Mouse (Mus musculus) embryonic facial prominence, embryonic 15.5 days (tissue): ENCODE results near the gene F10. TPM values are rescaled to one million over a fixed set of nuclear protein-coding genes. Genes with fewer than 3 reads are reported as not detected.

Experiments
- ATAC-seq: fragments of 200-750 bp; cut with Nextera tagmentation; 2 replicates; pipeline ENCODE4 v1.8.0; 2017; ENCODE audit warnings: low read depth, moderate TSS enrichment; ENCODE audit not compliant: insufficient number of reproducible peaks, low FRiP score, low TSS enrichment
- H3K27ac ChIP-seq: fragments of 300-500 bp; sonication (generic); replicated peaks from 2 replicates; pipeline ENCODE4 v1.5.1; 2015; ENCODE audit warnings: mild to moderate bottlenecking, inconsistent platforms
- H3K27me3 ChIP-seq: fragments of 300-500 bp; sonication (generic); 2 replicates; pipeline ENCODE4 v1.6.1; 2015; ENCODE audit warnings: inconsistent platforms
- H3K36me3 ChIP-seq: fragments of 300-500 bp; sonication (generic); 2 replicates; pipeline ENCODE4 v1.6.1; 2015; ENCODE audit warnings: mild to moderate bottlenecking, inconsistent platforms
- H3K4me1 ChIP-seq: fragments of 300-500 bp; sonication (generic); 2 replicates; pipeline ENCODE4 v1.6.1; 2015; ENCODE audit warnings: inconsistent platforms
- H3K4me2 ChIP-seq: fragments of 300-500 bp; sonication (generic); replicated peaks from 2 replicates; pipeline ENCODE4 v1.6.1; 2015; ENCODE audit warnings: mild to moderate bottlenecking, inconsistent platforms
- H3K4me3 ChIP-seq: fragments of 300-500 bp; sonication (generic); replicated peaks from 2 replicates; pipeline ENCODE4 v1.5.1; 2015; ENCODE audit warnings: mild to moderate bottlenecking, inconsistent platforms
- H3K9ac ChIP-seq: fragments of 300-500 bp; sonication (generic); 2 replicates; pipeline ENCODE4 v1.6.1; 2015; ENCODE audit warnings: inconsistent platforms
- H3K9me3 ChIP-seq: fragments of 300-500 bp; sonication (generic); replicated peaks from 2 replicates; pipeline ENCODE4 v1.6.1; 2016; ENCODE audit warnings: inconsistent platforms
- WGBS: fragments of 180-500 bp; shearing (Covaris S2); methylation state at CpG from one replicate; pipeline ENCODE4 v1.1.7; 2015; 5-methylcytosine and 5-hydroxymethylcytosine counted together
- polyA plus RNA-seq: library from polyadenylated mRNA; unstranded; fragments of >200 nt; fragmentation: Nextera tagmentation; extraction: Ambion mirVana; gene quantifications from 2 replicates; pipeline ENCODE4 v1.2.1, GENCODE M21; 2015

F10 gene
- polyA plus RNA-seq = 0.13 and 0.67 TPM in 2 replicates

- H3K27me3 ChIP-seq = no peaks in the 10 kb centered on the region
- H3K27ac ChIP-seq = peak within 1 kb of the TSS; percentile 11; the same call in 1 of the 2 replicates
- H3K9me3 ChIP-seq = no peaks in the 10 kb centered on the region
- no peak within 1 kb of the TSS for H3K4me2 ChIP-seq
- H3K4me1 ChIP-seq = peaks cover 8% of the 10 kb centered on the region; the same call in 1 of the 2 replicates
- ATAC-seq = no peak
- no peak within 1 kb of the TSS for H3K9ac ChIP-seq
- no peak within 1 kb of the TSS for H3K4me3 ChIP-seq
- 62% methylated on average over 7 of the region's 7 CpGs for WGBS
- H3K36me3 ChIP-seq = no peaks in the 10 kb centered on the region
Measured at GRCm38 (mm10) chr8:13037015-13037414, at the start of gene F10. TSS of gene F10 (plus strand) at chr8:13037308.

- Histone ChIP-seq H3K36me3 (no peaks in the 10 kb centered on the region), H3K4me2 (no peak overlapping the region), H3K27me3 (no peaks in the 10 kb centered on the region), H3K4me3 (no peak overlapping the region), H3K9ac (no peak overlapping the region), H3K4me1 (no peaks in the 10 kb centered on the region), H3K27ac (0 out of 2 replicates have a peak overlapping the region, but pooled peaks have one; percentile 22), H3K9me3 (no peaks in the 10 kb centered on the region)
- no peak for ATAC-seq
- 68% methylated on average over 8 of the region's 8 CpGs for WGBS
Measured at GRCm38 (mm10) chr8:12987571-12987970, 49.5 kb upstream of the F10 start.

- Histone ChIP-seq H3K4me1 (no peaks in the 10 kb centered on the region), H3K27ac (no peak overlapping the region), H3K9ac (no peak overlapping the region), H3K4me3 (no peak overlapping the region), H3K9me3 (no peaks in the 10 kb centered on the region), H3K36me3 (no peaks in the 10 kb centered on the region), H3K27me3 (no peaks in the 10 kb centered on the region), H3K4me2 (no peak overlapping the region)
- no peak for ATAC-seq
- 79% methylated on average over 13 of the region's 13 CpGs for WGBS
Measured at GRCm38 (mm10) chr8:12988722-12989430, 48.2 kb upstream of the F10 start.

- Histone ChIP-seq H3K4me3 (no peak overlapping the region), H3K9me3 (no peaks in the 10 kb centered on the region), H3K9ac (no peak overlapping the region), H3K4me1 (peaks cover 10% of the 10 kb centered on the region), H3K4me2 (no peak overlapping the region), H3K27ac (no peak overlapping the region), H3K36me3 (no peaks in the 10 kb centered on the region), H3K27me3 (no peaks in the 10 kb centered on the region)
- 66% methylated on average over 10 of the region's 10 CpGs for WGBS
- ATAC-seq = no peak
Measured at GRCm38 (mm10) chr8:12991411-12991810, 45.7 kb upstream of the F10 start.

DNA sequence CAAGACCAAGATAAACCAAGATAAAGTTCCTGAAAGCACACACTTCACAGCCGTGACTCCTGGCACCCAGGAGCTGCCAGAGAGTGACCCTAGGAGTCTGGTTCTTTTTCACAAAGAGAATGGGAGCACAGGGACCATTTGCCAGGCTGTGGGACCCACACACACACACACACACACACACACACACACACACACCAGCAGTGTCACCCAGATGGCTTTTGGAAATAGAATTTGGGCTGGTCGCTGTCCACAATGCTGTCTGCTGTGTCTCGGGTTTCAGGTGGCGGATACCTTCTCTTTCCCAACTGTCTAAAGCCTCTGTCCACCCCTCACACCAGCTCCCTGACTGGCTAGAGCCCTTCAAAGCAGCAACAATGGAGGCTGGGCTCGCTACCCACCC, 42.6 kb upstream of the F10 start:
- no peak for ATAC-seq
- Histone ChIP-seq H3K9ac (no peak overlapping the region), H3K4me2 (no peak overlapping the region), H3K27ac (no peak overlapping the region), H3K27me3 (no peaks in the 10 kb centered on the region), H3K4me1 (peaks cover 25% of the 10 kb centered on the region), H3K9me3 (no peaks in the 10 kb centered on the region), H3K36me3 (0 out of 2 replicates have a peak, but pooled peaks cover 5% of the 10 kb centered on the region), H3K4me3 (no peak overlapping the region)
- 77% methylated on average over 5 of the region's 5 CpGs for WGBS

DNA sequence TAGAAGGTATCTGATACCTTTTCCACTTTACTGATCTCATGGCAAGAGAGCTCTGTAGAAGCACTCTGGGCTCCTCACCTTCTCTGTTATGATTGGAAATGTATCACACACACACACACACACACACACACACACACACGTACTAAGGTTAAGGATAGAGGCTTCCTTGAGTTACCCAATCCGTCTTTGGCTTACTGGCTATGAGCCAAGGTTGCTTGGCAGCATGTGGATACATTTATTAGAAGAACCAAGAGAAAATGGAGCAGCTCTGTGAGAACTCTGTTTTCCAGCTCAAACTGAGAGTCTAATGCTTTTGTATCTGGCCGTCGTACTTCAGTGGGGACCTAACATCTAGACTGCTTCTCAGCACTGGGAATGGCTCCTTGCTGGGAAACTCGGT, 41.6 kb upstream of the F10 start:
- 29% methylated on average over 5 of the region's 5 CpGs for WGBS
- peaks cover 6% of the 10 kb centered on the region; the same call in 1 of the 2 replicates for H3K36me3 ChIP-seq
- ATAC-seq = no peak
- no peak overlapping the region for H3K4me2 ChIP-seq
- H3K4me3 ChIP-seq = no peak overlapping the region
- H3K27ac ChIP-seq = no peak overlapping the region
- peaks cover 25% of the 10 kb centered on the region for H3K4me1 ChIP-seq
- no peaks in the 10 kb centered on the region for H3K9me3 ChIP-seq
- H3K9ac ChIP-seq = no peak overlapping the region
- H3K27me3 ChIP-seq = no peaks in the 10 kb centered on the region

DNA sequence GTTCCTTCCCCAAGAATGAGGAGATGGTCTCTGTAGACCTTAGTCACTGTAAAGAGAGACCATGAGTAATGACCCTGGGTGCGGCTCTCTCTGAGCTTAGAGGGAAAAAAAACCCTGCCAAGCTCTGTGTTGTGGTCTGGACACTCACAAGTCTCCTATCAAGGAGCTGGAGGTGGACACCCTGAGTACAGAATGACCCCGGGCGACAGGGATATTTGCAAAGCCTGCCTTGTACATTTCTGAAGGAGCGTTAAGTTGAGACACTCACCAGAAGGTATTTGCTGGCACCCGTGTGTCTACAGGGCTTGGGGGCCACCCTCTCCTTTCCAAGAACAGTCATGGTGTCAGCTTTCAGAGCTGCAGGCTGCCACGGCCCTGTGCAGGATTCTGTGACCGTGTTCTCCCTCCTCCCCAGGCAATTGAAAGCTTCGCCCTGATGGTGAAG, 40.3 kb upstream of the F10 start:
- Histone ChIP-seq H3K4me2 (no peak overlapping the region), H3K4me1 (peaks cover 25% of the 10 kb centered on the region), H3K9me3 (no peaks in the 10 kb centered on the region), H3K4me3 (no peak overlapping the region), H3K36me3 (peaks cover 19% of the 10 kb centered on the region; the same call in 1 of the 2 replicates), H3K27ac (peak overlapping the region; percentile 55; the same call in 1 of the 2 replicates), H3K9ac (no peak overlapping the region), H3K27me3 (no peaks in the 10 kb centered on the region)
- 21% methylated on average over 8 of the region's 8 CpGs for WGBS
- peak; percentile 11; the same call in 1 of the 2 replicates for ATAC-seq

DNA sequence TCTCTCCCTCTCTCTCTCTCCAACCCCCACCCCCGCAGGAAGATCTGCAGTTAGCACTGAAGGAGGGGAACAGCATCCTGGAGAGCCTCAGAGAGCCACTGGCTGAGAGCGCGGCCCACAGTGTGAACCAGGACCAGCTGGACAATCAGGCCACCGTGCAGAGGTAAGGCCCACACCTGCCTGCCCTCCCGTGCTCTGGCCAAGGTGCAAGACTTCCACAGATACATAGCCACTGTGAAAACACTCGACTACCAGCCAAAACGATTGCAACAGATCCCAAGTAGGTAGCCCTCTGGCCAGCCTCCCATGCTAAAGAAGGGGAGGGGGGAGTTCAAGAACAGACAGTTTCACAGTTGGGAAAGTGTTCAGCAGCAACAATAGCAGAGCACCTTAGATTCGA, 38.8 kb upstream of the F10 start:
- Histone ChIP-seq H3K36me3 (peaks cover 31% of the 10 kb centered on the region; the same call in 1 of the 2 replicates), H3K9me3 (no peaks in the 10 kb centered on the region), H3K4me3 (no peak overlapping the region), H3K9ac (no peak overlapping the region), H3K27ac (no peak overlapping the region), H3K27me3 (no peaks in the 10 kb centered on the region), H3K4me2 (no peak overlapping the region), H3K4me1 (peaks cover 25% of the 10 kb centered on the region)
- no peak for ATAC-seq
- WGBS = 79% methylated on average over 8 of the region's 8 CpGs

DNA sequence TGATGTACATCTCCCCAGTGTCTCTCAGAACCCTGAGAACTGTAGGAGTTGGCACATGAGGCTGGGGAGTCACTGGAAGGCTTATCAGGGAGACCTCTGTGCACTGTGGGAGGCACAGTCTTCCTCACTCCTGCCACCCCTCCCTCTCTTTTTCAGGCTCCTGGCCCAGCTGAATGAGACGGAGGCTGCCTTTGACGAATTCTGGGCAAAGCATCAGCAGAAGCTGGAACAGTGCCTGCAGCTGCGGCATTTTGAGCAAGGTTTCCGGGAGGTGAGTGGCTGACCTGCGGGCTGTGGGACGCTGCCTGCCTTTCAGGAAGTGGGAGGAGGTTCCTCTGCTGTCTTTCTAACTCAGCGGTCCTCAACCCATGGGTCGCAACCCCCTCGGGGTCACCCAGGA, 37.3 kb upstream of the F10 start:
- peaks cover 25% of the 10 kb centered on the region for H3K4me1 ChIP-seq
- WGBS = 69% methylated on average over 9 of the region's 9 CpGs
- no peak for ATAC-seq
- peaks cover 46% of the 10 kb centered on the region for H3K36me3 ChIP-seq
- H3K4me3 ChIP-seq = no peak overlapping the region
- H3K4me2 ChIP-seq = no peak overlapping the region
- no peak overlapping the region for H3K9ac ChIP-seq
- H3K9me3 ChIP-seq = no peaks in the 10 kb centered on the region
- H3K27ac ChIP-seq = no peak overlapping the region
- H3K27me3 ChIP-seq = no peaks in the 10 kb centered on the region

- no peaks in the 10 kb centered on the region for H3K9me3 ChIP-seq
- no peak for ATAC-seq
- no peak overlapping the region for H3K4me2 ChIP-seq
- no peak overlapping the region for H3K4me3 ChIP-seq
- H3K27me3 ChIP-seq = no peaks in the 10 kb centered on the region
- H3K27ac ChIP-seq = no peak overlapping the region
- H3K9ac ChIP-seq = no peak overlapping the region
- H3K36me3 ChIP-seq = peaks cover 55% of the 10 kb centered on the region
- H3K4me1 ChIP-seq = no peaks in the 10 kb centered on the region
- WGBS = 61% methylated on average over 4 of the region's 4 CpGs
Measured at GRCm38 (mm10) chr8:13007458-13007857, 29.6 kb upstream of the F10 start.

GRCm38 (mm10) chr8:13010313-13010712, 26.8 kb upstream of the F10 start:
- H3K27ac ChIP-seq = no peak overlapping the region
- no peak overlapping the region for H3K9ac ChIP-seq
- 52% methylated on average over 4 of the region's 4 CpGs for WGBS
- H3K4me3 ChIP-seq = no peak overlapping the region
- H3K9me3 ChIP-seq = no peaks in the 10 kb centered on the region
- H3K27me3 ChIP-seq = no peaks in the 10 kb centered on the region
- no peak for ATAC-seq
- peaks cover 46% of the 10 kb centered on the region for H3K36me3 ChIP-seq
- no peaks in the 10 kb centered on the region for H3K4me1 ChIP-seq
- H3K4me2 ChIP-seq = no peak overlapping the region

GRCm38 (mm10) chr8:13019560-13019959, 17.5 kb upstream of the F10 start:
- 0 out of 2 replicates have a peak, but pooled peaks cover 12% of the 10 kb centered on the region for H3K36me3 ChIP-seq
- no peaks in the 10 kb centered on the region for H3K4me1 ChIP-seq
- H3K27me3 ChIP-seq = no peaks in the 10 kb centered on the region

More at GRCm38 (mm10) chr8:13019560-13019959, 17.5 kb upstream of the F10 start:
- 46% methylated on average over 4 of the region's 4 CpGs for WGBS
- Histone ChIP-seq H3K27ac (no peak overlapping the region), H3K9ac (no peak overlapping the region), H3K4me2 (no peak overlapping the region), H3K4me3 (no peak overlapping the region), H3K9me3 (no peaks in the 10 kb centered on the region)
- no peak for ATAC-seq
